12 mouse cellular contexts compared by ENCODE assay signal in the genomic region with DNA sequence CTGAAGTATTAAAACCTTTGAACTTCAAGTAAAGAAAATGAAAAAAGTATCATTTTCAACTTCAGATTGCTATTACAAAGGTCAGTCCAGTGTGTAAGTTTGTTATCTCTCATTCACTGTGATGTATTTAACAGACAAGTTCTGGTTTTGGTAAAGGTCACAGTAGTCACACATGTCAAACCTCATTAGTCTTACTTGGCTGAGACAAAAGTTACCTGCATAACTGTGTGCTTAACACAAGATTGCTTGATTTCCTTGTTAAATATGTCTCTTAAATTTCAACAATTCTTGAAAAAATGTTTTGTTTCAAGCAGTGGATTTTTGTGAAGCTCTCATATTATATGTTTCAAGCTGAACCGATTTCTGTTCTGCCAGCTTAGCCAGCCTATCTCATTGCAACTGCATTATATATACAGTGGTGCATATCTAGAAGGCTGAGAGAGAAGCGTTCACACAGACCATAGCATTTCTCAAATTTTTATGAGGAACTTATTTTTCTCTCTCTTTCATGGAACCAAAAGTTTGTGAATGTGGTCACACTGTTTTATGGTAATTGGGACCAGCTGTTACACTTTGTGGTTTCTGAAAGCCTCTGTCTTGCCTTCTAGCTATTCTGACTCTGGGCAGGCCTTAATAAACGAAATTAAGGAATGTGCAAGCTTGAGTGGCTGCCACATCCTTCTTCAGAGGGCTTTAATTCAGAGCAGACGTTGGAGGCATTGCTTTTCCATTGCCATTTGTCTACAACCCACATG.
DNase-seq lines count a peak whose midpoint lies in the region; ATAC-seq and TF ChIP-seq lines count a peak whose summit lies in the region.
"Had no signal": no experiment of that assay in that cellular context is flagged by ENCODE, and none has a peak within 500 bp of the region (broad histone marks: within the 10 kb centered on the region; RNA-seq: fewer than 3 reads in every experiment).

No protein-coding gene starts in this region.

- peaks cover 10% of the 10 kb centered on the region for H3K4me1 ChIP-seq in embryonic facial prominence, embryonic 13.5 days
- no peaks in the 10 kb centered on the region for H3K4me1 ChIP-seq in hindbrain, postnatal 0 days (ENCODE audit: insufficient read depth, low read length)
- H3K4me1 ChIP-seq: heart, embryonic 13.5 days had no signal

- peak; percentile 93 for ATAC-seq in embryonic facial prominence, embryonic 13.5 days (ENCODE audit: insufficient number of reproducible peaks, insufficient read depth, low FRiP score, low TSS enrichment, low read depth)
- ATAC-seq in erythroblast, adult 5-6 weeks (replicated peaks; ENCODE audit: low FRiP score, poor library complexity, severe bottlenecking) = no peak
- no peak for ATAC-seq in hindbrain, postnatal 0 days
- ATAC-seq: midbrain, embryonic 13.5 days had no signal

- DNase-seq in urinary bladder, postnatal 14 days (ENCODE audit: low spot score) = peak; percentile 32
- DNase-seq in urinary bladder, postnatal 4 days (ENCODE audit: low spot score in 2 of 2) = no peak
- DNase-seq in kidney, postnatal 10 days = peak; percentile 53
- no peak for DNase-seq in frontal cortex, postnatal 36 days (ENCODE audit: low spot score in 2 of 2)
- no peak for DNase-seq in hindbrain, postnatal 0 days (ENCODE audit: low spot score)
- DNase-seq: adrenal gland, postnatal 25 days; cerebellum, adult 11-12 months had no signal

- no peak overlapping the region for H3K4me3 ChIP-seq in embryonic facial prominence, embryonic 13.5 days
- no peak overlapping the region for H3K4me3 ChIP-seq in hindbrain, postnatal 0 days (ENCODE audit: low read length)
- H3K4me3 ChIP-seq: heart, embryonic 13.5 days; midbrain, embryonic 13.5 days had no signal

- H3K4me2 ChIP-seq in embryonic facial prominence, embryonic 13.5 days = no peak overlapping the region
- no peak overlapping the region for H3K4me2 ChIP-seq in hindbrain, postnatal 0 days (ENCODE audit: low read depth, low read length)
- H3K4me2 ChIP-seq: heart, embryonic 13.5 days; midbrain, embryonic 13.5 days had no signal

- H3K9me3 ChIP-seq in embryonic facial prominence, embryonic 13.5 days = no peaks in the 10 kb centered on the region
- no peaks in the 10 kb centered on the region for H3K9me3 ChIP-seq in hindbrain, postnatal 0 days (ENCODE audit: low read length)
- H3K9me3 ChIP-seq: heart, embryonic 13.5 days; midbrain, embryonic 13.5 days had no signal

- H3K27me3 ChIP-seq in embryonic facial prominence, embryonic 13.5 days = no peaks in the 10 kb centered on the region
- no peaks in the 10 kb centered on the region for H3K27me3 ChIP-seq in hindbrain, postnatal 0 days (ENCODE audit: insufficient read depth, low read length)
- H3K27me3 ChIP-seq: heart, embryonic 13.5 days; midbrain, embryonic 13.5 days had no signal

- 11% methylated on average over 4 of the region's 4 CpGs for WGBS in embryonic facial prominence, embryonic 13.5 days
- WGBS in hindbrain, postnatal 0 days = 47% methylated on average over 4 of the region's 4 CpGs

- peak overlapping the region; percentile 35 for H3K27ac ChIP-seq in embryonic facial prominence, embryonic 13.5 days
- H3K27ac ChIP-seq in hindbrain, postnatal 0 days = no peak overlapping the region
- H3K27ac ChIP-seq: heart, embryonic 13.5 days; liver, embryonic 14.5 days; midbrain, embryonic 13.5 days had no signal

- no peak overlapping the region for H3K9ac ChIP-seq in embryonic facial prominence, embryonic 13.5 days
- no peak overlapping the region for H3K9ac ChIP-seq in hindbrain, postnatal 0 days (replicated peaks; ENCODE audit: low read length)
- H3K9ac ChIP-seq: heart, embryonic 13.5 days; liver, embryonic 14.5 days; midbrain, embryonic 13.5 days had no signal

- H3K36me3 ChIP-seq in embryonic facial prominence, embryonic 13.5 days = no peaks in the 10 kb centered on the region
- H3K36me3 ChIP-seq in hindbrain, postnatal 0 days (ENCODE audit: insufficient read depth, low read length) = no peaks in the 10 kb centered on the region
- H3K36me3 ChIP-seq: heart, embryonic 13.5 days; midbrain, embryonic 13.5 days had no signal

- no peak for TF ChIP-seq CTCF in hindbrain, postnatal 0 days (IDR thresholded peaks at IDR 0.05; ENCODE audit: low read depth)

Comparison
In these comparisons a context has a peak if more than half of its experiments do, and no peak if none do; other contexts are left out.
1. DNase-seq: peak in urinary bladder, postnatal 14 days (single experiment) and kidney, postnatal 10 days (single experiment); none in urinary bladder, postnatal 4 days (0 of 2), frontal cortex, postnatal 36 days (0 of 2) and hindbrain, postnatal 0 days (single experiment).